Mouse (Mus musculus): Measurements from ENCODE around the gene Foxi1. TPM values are rescaled to one million over a fixed set of nuclear protein-coding genes. Genes with fewer than 3 reads are reported as not detected.

Gene Foxi1
- polyA plus RNA-seq, 1 experiment from 2014 or later = not detected

DNA sequence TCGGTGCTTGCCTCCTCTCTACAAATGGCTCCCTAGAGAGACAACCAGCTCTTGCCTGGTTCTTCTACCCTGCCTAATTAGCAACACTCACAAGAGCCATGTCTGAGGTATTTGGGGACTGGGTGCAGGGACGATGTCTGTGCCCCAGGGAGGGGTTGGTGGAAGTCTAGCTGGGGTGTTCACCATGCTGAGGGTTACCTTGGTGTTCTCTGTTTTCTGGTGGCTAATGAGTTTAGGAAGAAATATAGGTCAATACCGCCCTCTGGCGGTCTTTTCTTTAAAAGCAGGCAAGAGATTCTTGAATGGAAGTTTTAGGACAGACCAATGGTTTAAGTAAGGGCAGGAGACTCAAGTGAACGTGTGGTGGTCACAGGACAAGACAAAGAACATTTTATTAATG is 5.0 kb upstream of the Foxi1 start:
- ATAC-seq (replicated peaks; ENCODE audit: low FRiP score) (no peak), DNase-seq (ENCODE audit: low spot score) (peak; percentile 70)
- Histone ChIP-seq H3K4me3 (ENCODE audit: low read depth, low read length) (no peak overlapping the region), H3K9ac (ENCODE audit: low read length) (no peak overlapping the region), H3K27me3 (ENCODE audit: control insufficient read depth, insufficient read depth, low read length) (no peaks in the 10 kb centered on the region), H3K4me1 (replicated peaks; ENCODE audit: control insufficient read depth, insufficient read depth, low read length) (no peaks in the 10 kb centered on the region), H3K36me3 (ENCODE audit: control insufficient read depth, insufficient read depth, low read length) (no peaks in the 10 kb centered on the region), H3K9me3 (ENCODE audit: control insufficient read depth, low read length) (no peaks in the 10 kb centered on the region), H3K4me2 (ENCODE audit: low read depth, low read length, severe bottlenecking) (no peak overlapping the region), H3K27ac (ENCODE audit: low read depth, low read length) (no peak overlapping the region)
- WGBS = 23% methylated on average over 5 of the region's 5 CpGs

DNA sequence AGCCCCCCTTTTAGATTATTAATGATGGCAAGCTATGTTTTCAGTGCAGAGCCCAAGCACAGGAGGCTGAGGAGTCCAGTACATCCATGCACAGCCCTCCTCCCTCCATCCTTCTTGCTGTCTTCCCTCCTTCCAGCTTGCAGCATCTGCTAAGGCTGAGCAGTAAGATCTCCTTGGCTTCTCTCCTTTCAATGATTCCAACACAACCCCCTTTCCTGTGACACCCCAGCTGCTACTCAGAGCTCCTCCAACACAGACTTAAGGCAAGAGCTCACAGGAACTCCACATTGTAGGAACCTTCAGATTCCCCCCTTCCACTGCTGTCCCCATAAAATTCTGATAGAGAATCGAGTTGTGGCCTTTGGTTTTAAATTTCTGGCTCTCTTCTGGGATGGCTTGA is 5.1 kb downstream of the Foxi1 start:
- no peak overlapping the region for H3K4me3 ChIP-seq (ENCODE audit: low read depth, low read length)
- no peaks in the 10 kb centered on the region for H3K9me3 ChIP-seq (ENCODE audit: control insufficient read depth, low read length)
- H3K4me2 ChIP-seq (ENCODE audit: low read depth, low read length, severe bottlenecking) = no peak overlapping the region
- H3K4me1 ChIP-seq (replicated peaks; ENCODE audit: control insufficient read depth, insufficient read depth, low read length) = no peaks in the 10 kb centered on the region
- ATAC-seq (replicated peaks; ENCODE audit: low FRiP score) (no peak), DNase-seq (ENCODE audit: low spot score) (no peak)
- no peaks in the 10 kb centered on the region for H3K27me3 ChIP-seq (ENCODE audit: control insufficient read depth, insufficient read depth, low read length)
- no peaks in the 10 kb centered on the region for H3K36me3 ChIP-seq (ENCODE audit: control insufficient read depth, insufficient read depth, low read length)
- 75% methylated on average over 1 of the region's 1 CpGs for WGBS
- H3K27ac ChIP-seq (ENCODE audit: low read depth, low read length) = no peak overlapping the region
- no peak overlapping the region for H3K9ac ChIP-seq (ENCODE audit: low read length)

- ATAC-seq (replicated peaks; ENCODE audit: low FRiP score) (no peak), DNase-seq (ENCODE audit: low spot score) (no peak)
- H3K27ac ChIP-seq (ENCODE audit: low read depth, low read length) = no peak overlapping the region
- no peaks in the 10 kb centered on the region for H3K9me3 ChIP-seq (ENCODE audit: control insufficient read depth, low read length)
- H3K4me1 ChIP-seq (replicated peaks; ENCODE audit: control insufficient read depth, insufficient read depth, low read length) = no peaks in the 10 kb centered on the region
- H3K36me3 ChIP-seq (ENCODE audit: control insufficient read depth, insufficient read depth, low read length) = no peaks in the 10 kb centered on the region
- H3K4me2 ChIP-seq (ENCODE audit: low read depth, low read length, severe bottlenecking) = no peak overlapping the region
- no peaks in the 10 kb centered on the region for H3K27me3 ChIP-seq (ENCODE audit: control insufficient read depth, insufficient read depth, low read length)
- H3K4me3 ChIP-seq (ENCODE audit: low read depth, low read length) = no peak overlapping the region
- WGBS = 91% methylated on average over 3 of the region's 3 CpGs
- H3K9ac ChIP-seq (ENCODE audit: low read length) = no peak overlapping the region
These were observed 12.7 kb downstream of the Foxi1 start for GRCm38 (mm10) chr11:34195142-34195541.

GRCm38 (mm10) chr11:34194158-34194941 is 13.5 kb downstream of the Foxi1 start:
- Histone ChIP-seq H3K4me2 (ENCODE audit: low read depth, low read length, severe bottlenecking) (no peak overlapping the region), H3K9ac (ENCODE audit: low read length) (no peak overlapping the region), H3K36me3 (ENCODE audit: control insufficient read depth, insufficient read depth, low read length) (no peaks in the 10 kb centered on the region), H3K4me1 (replicated peaks; ENCODE audit: control insufficient read depth, insufficient read depth, low read length) (no peaks in the 10 kb centered on the region), H3K9me3 (ENCODE audit: control insufficient read depth, low read length) (no peaks in the 10 kb centered on the region), H3K4me3 (ENCODE audit: low read depth, low read length) (no peak overlapping the region), H3K27me3 (ENCODE audit: control insufficient read depth, insufficient read depth, low read length) (no peaks in the 10 kb centered on the region), H3K27ac (ENCODE audit: low read depth, low read length) (no peak overlapping the region)
- ATAC-seq (replicated peaks; ENCODE audit: low FRiP score) = no peak
- WGBS = 72% methylated on average over 9 of the region's 9 CpGs
- no peak for DNase-seq (ENCODE audit: low spot score)

DNA sequence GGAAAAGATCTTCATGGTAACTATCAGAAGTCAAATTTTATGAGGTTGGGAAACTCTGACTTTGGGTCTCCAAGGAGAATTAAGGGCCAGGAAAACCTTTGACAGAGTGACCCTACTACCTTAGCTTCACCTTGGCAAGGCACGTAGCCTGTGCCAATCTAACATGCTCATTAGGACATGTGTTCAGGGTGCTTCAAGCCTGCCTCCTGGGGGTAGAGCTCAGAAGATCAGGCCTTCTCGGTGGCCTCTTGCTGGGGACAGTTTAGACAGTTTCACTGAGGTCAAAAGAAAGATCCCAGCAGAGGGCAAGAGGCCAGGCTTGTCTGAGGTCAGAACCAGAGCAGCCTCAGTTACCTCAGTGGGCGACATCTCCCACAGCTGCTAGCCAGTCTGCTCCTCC is 14.2 kb downstream of the Foxi1 start:
- Histone ChIP-seq H3K9ac (ENCODE audit: low read length) (no peak overlapping the region), H3K27ac (ENCODE audit: low read depth, low read length) (no peak overlapping the region), H3K4me2 (ENCODE audit: low read depth, low read length, severe bottlenecking) (no peak overlapping the region), H3K4me3 (ENCODE audit: low read depth, low read length) (no peak overlapping the region), H3K27me3 (ENCODE audit: control insufficient read depth, insufficient read depth, low read length) (no peaks in the 10 kb centered on the region), H3K4me1 (replicated peaks; ENCODE audit: control insufficient read depth, insufficient read depth, low read length) (no peaks in the 10 kb centered on the region), H3K9me3 (ENCODE audit: control insufficient read depth, low read length) (no peaks in the 10 kb centered on the region), H3K36me3 (ENCODE audit: control insufficient read depth, insufficient read depth, low read length) (no peaks in the 10 kb centered on the region)
- ATAC-seq (replicated peaks; ENCODE audit: low FRiP score) (no peak), DNase-seq (ENCODE audit: low spot score) (no peak)
- WGBS = 59% methylated on average over 3 of the region's 3 CpGs

GRCm38 (mm10) chr11:34184266-34184665 is 23.6 kb downstream of the Foxi1 start:
- H3K4me2 ChIP-seq (ENCODE audit: low read depth, low read length, severe bottlenecking) = no peak overlapping the region
- H3K4me1 ChIP-seq (replicated peaks; ENCODE audit: control insufficient read depth, insufficient read depth, low read length) = no peaks in the 10 kb centered on the region
- H3K9me3 ChIP-seq (ENCODE audit: control insufficient read depth, low read length) = no peaks in the 10 kb centered on the region
- H3K9ac ChIP-seq (ENCODE audit: low read length) = no peak overlapping the region
- H3K4me3 ChIP-seq (ENCODE audit: low read depth, low read length) = no peak overlapping the region
- H3K27me3 ChIP-seq (ENCODE audit: control insufficient read depth, insufficient read depth, low read length) = no peaks in the 10 kb centered on the region
- H3K27ac ChIP-seq (ENCODE audit: low read depth, low read length) = no peak overlapping the region
- no peak for ATAC-seq (replicated peaks; ENCODE audit: low FRiP score)
- H3K36me3 ChIP-seq (ENCODE audit: control insufficient read depth, insufficient read depth, low read length) = no peaks in the 10 kb centered on the region
- DNase-seq (ENCODE audit: low spot score) = no peak
- 88% methylated on average over 2 of the region's 2 CpGs for WGBS

GRCm38 (mm10) chr11:34181214-34182117 is 26.4 kb downstream of the Foxi1 start:
- WGBS = 35% methylated on average over 8 of the region's 8 CpGs
- Histone ChIP-seq H3K4me2 (ENCODE audit: low read depth, low read length, severe bottlenecking) (no peak overlapping the region), H3K9ac (ENCODE audit: low read length) (no peak overlapping the region), H3K9me3 (ENCODE audit: control insufficient read depth, low read length) (no peaks in the 10 kb centered on the region), H3K4me1 (replicated peaks; ENCODE audit: control insufficient read depth, insufficient read depth, low read length) (no peaks in the 10 kb centered on the region), H3K27me3 (ENCODE audit: control insufficient read depth, insufficient read depth, low read length) (no peaks in the 10 kb centered on the region), H3K36me3 (ENCODE audit: control insufficient read depth, insufficient read depth, low read length) (no peaks in the 10 kb centered on the region), H3K4me3 (ENCODE audit: low read depth, low read length) (no peak overlapping the region), H3K27ac (ENCODE audit: low read depth, low read length) (no peak overlapping the region)
- ATAC-seq (replicated peaks; ENCODE audit: low FRiP score) (no peak), DNase-seq (ENCODE audit: low spot score) (no peak)

GRCm38 (mm10) chr11:34178752-34179151 is 29.1 kb downstream of the Foxi1 start:
- Histone ChIP-seq H3K4me2 (ENCODE audit: low read depth, low read length, severe bottlenecking) (no peak overlapping the region), H3K9ac (ENCODE audit: low read length) (no peak overlapping the region), H3K36me3 (ENCODE audit: control insufficient read depth, insufficient read depth, low read length) (no peaks in the 10 kb centered on the region), H3K4me3 (ENCODE audit: low read depth, low read length) (no peak overlapping the region), H3K27ac (ENCODE audit: low read depth, low read length) (no peak overlapping the region), H3K27me3 (ENCODE audit: control insufficient read depth, insufficient read depth, low read length) (no peaks in the 10 kb centered on the region), H3K9me3 (ENCODE audit: control insufficient read depth, low read length) (no peaks in the 10 kb centered on the region), H3K4me1 (replicated peaks; ENCODE audit: control insufficient read depth, insufficient read depth, low read length) (no peaks in the 10 kb centered on the region)
- ATAC-seq (replicated peaks; ENCODE audit: low FRiP score) = no peak
- 95% methylated on average over 2 of the region's 2 CpGs for WGBS
- DNase-seq (ENCODE audit: low spot score) = no peak

Measured in forebrain, embryonic 11.5 days (tissue).